8 mouse cellular contexts compared by ENCODE assay signal in the genomic region with DNA sequence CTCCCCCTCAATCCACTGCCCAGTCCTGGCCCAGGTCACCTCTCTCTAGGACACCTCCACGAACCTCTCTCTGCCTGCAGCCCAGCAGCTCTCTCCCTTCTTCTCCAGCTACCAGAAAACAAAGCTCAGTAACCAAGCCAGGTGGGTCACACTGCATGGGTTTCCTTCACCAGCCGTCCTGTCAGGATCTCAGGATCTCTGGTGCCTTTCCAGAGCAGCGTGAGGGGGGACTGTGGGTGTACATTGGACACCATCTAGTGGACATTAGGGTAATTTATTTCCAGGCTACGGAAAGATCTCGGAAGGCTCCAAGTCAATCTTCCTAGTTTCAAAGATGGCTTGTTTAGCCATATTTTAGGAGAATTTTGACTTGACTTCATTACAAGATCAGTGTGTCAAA. TPM values are rescaled to one million over a fixed set of nuclear protein-coding genes. Genes with fewer than 3 reads are reported as not detected.
DNase-seq lines count a peak whose midpoint lies in the region; ATAC-seq and TF ChIP-seq lines count a peak whose summit lies in the region.

No protein-coding gene starts in this region.

- TF ChIP-seq POLR2A in CH12.LX (IDR thresholded peaks at IDR 0.05; ENCODE audit: low read depth, low read length) = no peak

- H3K4me3 ChIP-seq in CH12.LX (replicated peaks in 1 of 3; ENCODE audit: low read depth in 2 of 3, low read length in 2 of 3, poor library complexity in 1 of 3) = no peak overlapping the region
- no peak overlapping the region for H3K4me3 ChIP-seq in hindbrain, embryonic 13.5 days

- ATAC-seq in hindbrain, embryonic 13.5 days (ENCODE audit: low FRiP score) = 0 out of 2 replicates have a peak, but pooled peaks have one; percentile 27

- peaks cover 19 to 66% of the 10 kb centered on the region in 2 experiments for H3K4me1 ChIP-seq in CH12.LX (ENCODE audit: control insufficient read depth in 1 of 2, insufficient read depth in 2 of 2)
- peaks cover 27% of the 10 kb centered on the region for H3K4me1 ChIP-seq in hindbrain, embryonic 13.5 days (replicated peaks)

- H3K36me3 ChIP-seq in CH12.LX (replicated peaks in 1 of 2; ENCODE audit: control insufficient read depth in 1 of 2, insufficient read depth in 1 of 2, low read length in 1 of 2) = no peaks in the 10 kb centered on the region
- H3K36me3 ChIP-seq in hindbrain, embryonic 13.5 days = no peaks in the 10 kb centered on the region

- no peak overlapping the region for H3K4me2 ChIP-seq in CH12.LX (ENCODE audit: insufficient read depth, low read depth, poor library complexity, severe bottlenecking)
- H3K4me2 ChIP-seq in hindbrain, embryonic 13.5 days = no peak overlapping the region

- in situ Hi-C loops in CH12.LX (cut with MboI; ENCODE audit: low pct_ligation_motif_present, low pct_unique_long_range_greater_than_20kb, low sequenced_read_pairs) = no loop called here

- peak; percentile 60 to 93; a peak in 3 of 4 replicates for TF ChIP-seq CTCF in CH12.LX (conservative IDR thresholded peaks at IDR 0.05 in 1 of 2, IDR thresholded peaks at IDR 0.05 in 1 of 2; ENCODE audit: low read depth in 2 of 2, low read length in 2 of 2)

- no peak overlapping the region for H3K27ac ChIP-seq in CH12.LX (ENCODE audit: insufficient read depth, low read depth)
- H3K27ac ChIP-seq in hindbrain, embryonic 13.5 days = no peak overlapping the region

- dilution Hi-C loops in CH12.LX (cut with MboI; ENCODE audit: extremely low pct_ligation_motif_present, extremely low pct_unique_long_range_greater_than_20kb, low sequenced_read_pairs) = no loop called here

- TF ChIP-seq EP300 in CH12.LX (IDR thresholded peaks at IDR 0.05; ENCODE audit: low read length) = no peak

- H3K27me3 ChIP-seq in CH12.LX (replicated peaks) = no peaks in the 10 kb centered on the region
- H3K27me3 ChIP-seq in hindbrain, embryonic 13.5 days = 0 out of 2 replicates have a peak, but pooled peaks cover 15% of the 10 kb centered on the region

- no peaks in the 10 kb centered on the region for H3K9me3 ChIP-seq in CH12.LX (replicated peaks; ENCODE audit: low read length)
- H3K9me3 ChIP-seq in hindbrain, embryonic 13.5 days = no peaks in the 10 kb centered on the region

- no peaks in the 10 kb centered on the region for H3K79me2 ChIP-seq in CH12.LX (replicated peaks; ENCODE audit: control insufficient read depth, extremely low read depth, insufficient read depth, poor library complexity, severe bottlenecking)

- no peak overlapping the region for H3K9ac ChIP-seq in CH12.LX (ENCODE audit: insufficient read depth, low read depth)
- no peak overlapping the region for H3K9ac ChIP-seq in hindbrain, embryonic 13.5 days

- DNase-seq in adrenal gland, postnatal 10 days = peak; percentile 46
- DNase-seq in adrenal gland, postnatal 4 days (ENCODE audit: low spot score in 2 of 2) = no peak
- peak; percentile 54 for DNase-seq in CH12.LX (ENCODE audit: extremely low read depth)
- DNase-seq in cerebellum, postnatal 36 days = peak; percentile 61 to 65
- DNase-seq in lung, postnatal 14 days = peak; percentile 41
- DNase-seq in right cerebral cortex, adult 18-20 months = no peak
- no peak for DNase-seq in right cerebral cortex, postnatal 25 days

- WGBS in hindbrain, embryonic 13.5 days = 28% methylated on average over 5 of the region's 5 CpGs

- TF ChIP-seq RAD21 in CH12.LX (IDR thresholded peaks at IDR 0.05; ENCODE audit: low read depth, low read length) = peak; percentile 98

TF ChIP-seq in CH12.LX, 34 proteins besides CTCF, POLR2A, EP300 and RAD21:
- TF ChIP-seq TCF12 (IDR thresholded peaks at IDR 0.05; ENCODE audit: low read depth, low read length) = 0 out of 2 replicates have a peak, but pooled peaks have one; percentile 22
- no peak for TF ChIP-seq BHLHE40 (IDR thresholded peaks at IDR 0.05; ENCODE audit: low read depth, low read length)
- no peak for TF ChIP-seq CHD2 (IDR thresholded peaks at IDR 0.05; ENCODE audit: low read length)
- peak; percentile 67; the same call in 1 of the 2 replicates for TF ChIP-seq SIN3A (IDR thresholded peaks at IDR 0.05; ENCODE audit: low read length)
- TF ChIP-seq ZC3H11A (IDR thresholded peaks at IDR 0.05; ENCODE audit: low read depth, low read length) = peak; percentile 97
- TF ChIP-seq NRF1 (IDR thresholded peaks at IDR 0.05; ENCODE audit: low read depth, low read length) = no peak
- TF ChIP-seq JUND (conservative IDR thresholded peaks at IDR 0.05; ENCODE audit: low read depth, low read length) = 0 out of 2 replicates have a peak, but pooled peaks have one; percentile 39
- no peak for TF ChIP-seq USF2 (conservative IDR thresholded peaks at IDR 0.05; ENCODE audit: low read depth, low read length)
- no peak for TF ChIP-seq ZKSCAN1 (IDR thresholded peaks at IDR 0.05; ENCODE audit: borderline replicate concordance, low read depth, low read length)
- TF ChIP-seq ZMIZ1 (IDR thresholded peaks at IDR 0.05; ENCODE audit: low read depth, low read length) = no peak
- peak; percentile 99 for TF ChIP-seq SMC3 (IDR thresholded peaks at IDR 0.05; ENCODE audit: low read depth, low read length)
- 0 out of 2 replicates have a peak, but pooled peaks have one; percentile 45 for TF ChIP-seq MAZ (IDR thresholded peaks at IDR 0.05; ENCODE audit: low read depth, low read length)
- peak; percentile 42; the same call in 1 of the 2 replicates for TF ChIP-seq MAX (IDR thresholded peaks at IDR 0.05; ENCODE audit: low read length)
- peak; percentile 43; the same call in 1 of the 2 replicates for TF ChIP-seq MYC (IDR thresholded peaks at IDR 0.05; ENCODE audit: low read depth, low read length)
- no peak for TF ChIP-seq HCFC1 (IDR thresholded peaks at IDR 0.05; ENCODE audit: low read depth, low read length)
- no peak for TF ChIP-seq TBP (conservative IDR thresholded peaks at IDR 0.05; ENCODE audit: low read depth, low read length)
- TF ChIP-seq MEF2A (IDR thresholded peaks at IDR 0.05; ENCODE audit: borderline replicate concordance, low read depth, low read length) = no peak

RNA-seq across cellular contexts. Expression of gene Parp1, which starts 18.0 kb away (rescaled TPM):
- 100 to 1,000 TPM in 1 of 2 experiments, 10 to 100 TPM in 1; 77.7 to 101 TPM for total RNA-seq in adrenal gland, postnatal 10 days (2021)
- 100 to 1,000 TPM; 120 to 131 TPM for total RNA-seq in adrenal gland, postnatal 4 days (2021)
- 313 and 333 TPM in 2 replicates for total RNA-seq in CH12.LX (2012; rRNA removed)
- 304 and 310 TPM in 2 replicates for total RNA-seq in CH12.LX (2014; rRNA removed)
- 310 and 344 TPM in 2 replicates for polyA plus RNA-seq in CH12.LX (2012; ENCODE audit: insufficient read length, low read depth)
- polyA plus RNA-seq in hindbrain, embryonic 13.5 days (2015; fragmentation: Nextera tagmentation; extraction: Ambion mirVana) = 113 and 120 TPM in 2 replicates

Comparison
In these comparisons a context has a peak if more than half of its experiments do, and no peak if none do; other contexts are left out.
1. DNase-seq: peak in adrenal gland, postnatal 10 days (single experiment), CH12.LX (single experiment), cerebellum, postnatal 36 days (2 of 2) and lung, postnatal 14 days (single experiment); none in adrenal gland, postnatal 4 days (0 of 2), right cerebral cortex, adult 18-20 months (single experiment) and right cerebral cortex, postnatal 25 days (single experiment).